Mouse (Mus musculus) ES-Bruce4 (cell line): ENCODE measurements around the gene Mki67.

ENCODE experiments used
- CTCF ChIP-seq: IDR thresholded peaks from one replicate; pipeline ENCODE4 v1.8.1; 2011; ENCODE audit warnings: low read depth, low read length
- POLR2A ChIP-seq: IDR thresholded peaks from one replicate; pipeline ENCODE4 v1.8.1; 2011; ENCODE audit warnings: low read length; ENCODE audit not compliant: insufficient read depth

- TF ChIP-seq POLR2A (no peak), CTCF (no peak)
Measured at GRCm38 (mm10) chr7:135705753-135706152, 10.4 kb downstream of the Mki67 start.
